Mouse (Mus musculus) olfactory bulb, adult 2 months (tissue): ENCODE data around the gene Dhrs1. TPM values are rescaled to one million over a fixed set of nuclear protein-coding genes. Genes with fewer than 3 reads are reported as not detected.

ENCODE experiments used
- H3K27ac ChIP-seq: fragments of 200-500 bp; 2 replicates; pipeline ENCODE4 v1.5.1; 2012; ENCODE audit warnings: low read depth, low read length; ENCODE audit not compliant: insufficient read depth
- H3K4me1 ChIP-seq: fragments of 200-500 bp; 2 replicates; pipeline ENCODE4 v1.6.1; 2012; ENCODE audit warnings: low read length; ENCODE audit not compliant: control insufficient read depth, insufficient read depth
- H3K4me3 ChIP-seq: fragments of 200-500 bp; 2 replicates; pipeline ENCODE4 v1.5.1; 2012; ENCODE audit warnings: mild to moderate bottlenecking, low read depth, low read length, moderate library complexity; ENCODE audit not compliant: insufficient read depth
- CTCF ChIP-seq: fragments of 200-500 bp; IDR thresholded peaks from 2 replicates; pipeline ENCODE4 v1.5.1; 2012; ENCODE audit warnings: low read depth, mild to moderate bottlenecking, low read length, moderate library complexity; ENCODE audit not compliant: insufficient read depth
- POLR2A ChIP-seq: fragments of 200-500 bp; IDR thresholded peaks from 2 replicates; pipeline ENCODE4 v1.6.1; 2012; ENCODE audit warnings: mild to moderate bottlenecking, low read depth, low read length, moderate library complexity; ENCODE audit not compliant: insufficient read depth
- WGBS: fragments of 180-500 bp; shearing (Covaris S2); methylation state at CpG from one replicate; pipeline ENCODE4 v1.1.7; 2018; 5-methylcytosine and 5-hydroxymethylcytosine counted together
- polyA plus RNA-seq: library from polyadenylated mRNA; stranded (reverse); fragments of >200 nt; gene quantifications from 2 replicates; pipeline ENCODE4 v1.2.4, GENCODE M21; 2012; ENCODE audit warnings: low replicate concordance; ENCODE audit not compliant: missing spikeins, insufficient read depth, insufficient read length

Dhrs1 gene
- polyA plus RNA-seq, 1 experiment: not detected

DNA sequence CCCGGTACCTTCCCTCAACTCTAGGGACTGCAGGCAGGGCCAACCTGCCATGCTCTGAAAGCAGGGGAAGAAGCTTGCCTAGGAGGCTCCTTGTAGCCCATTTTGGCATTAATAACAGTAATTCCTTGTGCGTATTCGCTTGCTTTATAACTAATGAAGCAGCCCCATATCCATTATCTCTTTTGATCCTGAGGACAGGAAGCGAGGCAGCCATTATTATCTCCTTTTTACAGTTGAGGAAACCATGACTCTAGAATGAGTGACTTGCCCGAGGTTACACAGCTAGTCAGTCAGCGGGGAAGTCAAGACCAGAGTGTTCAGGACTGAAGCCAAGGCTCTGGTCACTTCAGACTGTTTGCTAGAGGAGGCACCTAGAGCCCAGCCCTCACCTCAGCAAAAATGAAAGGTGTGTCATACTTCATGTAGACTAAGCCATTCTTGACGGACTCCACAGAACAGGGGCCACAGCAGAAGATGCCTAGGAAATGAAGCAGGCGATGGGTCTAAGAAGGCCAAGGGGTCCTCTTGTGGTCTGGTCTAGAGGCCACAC lies 39.4 kb downstream of the Dhrs1 start:
- H3K27ac ChIP-seq: no peak overlapping the region
- WGBS: 90% methylated on average over 8 of the region's 8 CpGs
- no peaks in the 10 kb centered on the region for H3K4me1 ChIP-seq
- H3K4me3 ChIP-seq: no peak overlapping the region
- TF ChIP-seq CTCF (no peak), POLR2A (no peak)

DNA sequence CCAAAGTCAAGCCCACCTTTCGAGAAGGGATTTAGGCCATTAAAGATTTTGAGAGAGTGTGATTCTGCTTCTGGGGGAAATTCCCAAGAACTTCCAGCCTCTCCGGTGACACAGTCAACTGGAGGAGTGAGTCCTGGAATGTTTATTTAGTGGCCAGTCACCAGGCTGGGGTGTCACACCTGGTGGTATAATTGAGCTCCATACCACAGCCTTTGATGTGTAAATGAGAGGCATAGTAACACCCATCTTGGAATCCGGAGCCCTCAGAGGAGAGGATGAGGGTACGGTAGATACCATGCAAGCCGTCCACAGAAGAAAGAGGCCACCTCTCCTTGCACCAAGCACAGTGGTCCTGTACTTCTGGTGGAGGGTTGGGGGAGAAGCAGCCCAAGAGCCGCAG lies 42.7 kb downstream of the Dhrs1 start:
- Histone ChIP-seq H3K27ac (no peak overlapping the region), H3K4me1 (peaks cover 3% of the 10 kb centered on the region; the same call in 1 of the 2 replicates), H3K4me3 (no peak overlapping the region)
- no peak for TF ChIP-seq POLR2A
- 81% methylated on average over 6 of the region's 6 CpGs for WGBS

DNA sequence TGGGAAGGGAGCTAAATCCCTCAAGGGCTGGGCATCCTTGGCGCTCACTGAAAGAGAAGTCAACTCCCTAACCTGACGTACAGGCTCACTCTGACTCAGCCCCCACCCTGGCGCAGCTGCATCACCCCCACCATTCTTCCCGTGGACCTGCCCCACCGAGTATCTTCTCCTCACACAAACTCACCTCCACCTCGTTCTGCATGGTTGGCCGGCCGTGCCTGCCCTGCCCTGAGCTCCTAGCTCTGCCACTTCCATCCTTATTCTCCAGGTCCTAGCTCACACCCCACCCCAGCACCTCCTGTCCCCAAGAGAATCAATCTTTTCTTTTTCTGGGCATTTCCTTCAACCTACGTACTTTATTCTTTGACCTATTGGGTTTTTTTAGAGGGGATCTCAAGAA lies 44.4 kb downstream of the Dhrs1 start:
- no peak for TF ChIP-seq CTCF
- 65% methylated on average over 9 of the region's 9 CpGs for WGBS
- Histone ChIP-seq H3K4me1 (peaks cover 3% of the 10 kb centered on the region; the same call in 1 of the 2 replicates), H3K27ac (no peak overlapping the region), H3K4me3 (no peak overlapping the region)

DNA sequence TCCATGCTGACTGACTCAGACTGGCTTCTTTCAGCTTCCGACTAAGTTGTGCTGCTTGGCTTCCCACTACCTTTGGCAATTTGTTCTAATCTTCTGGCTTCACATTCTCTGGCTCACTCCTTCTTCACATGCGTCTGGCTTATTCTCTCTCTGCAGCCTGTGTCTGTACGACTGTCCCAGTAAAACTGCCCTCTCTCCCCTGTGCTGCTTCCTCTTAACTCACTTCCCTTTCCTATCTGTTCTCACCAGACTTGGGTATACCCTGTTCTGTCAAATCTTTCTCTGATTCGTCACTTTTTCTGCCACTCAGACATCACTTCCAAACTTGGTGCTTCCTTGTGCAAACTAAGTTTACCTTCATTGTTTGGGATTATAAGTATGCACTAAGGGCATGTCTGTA lies 48.3 kb downstream of the Dhrs1 start:
- 88% methylated on average over 4 of the region's 4 CpGs for WGBS

DNA sequence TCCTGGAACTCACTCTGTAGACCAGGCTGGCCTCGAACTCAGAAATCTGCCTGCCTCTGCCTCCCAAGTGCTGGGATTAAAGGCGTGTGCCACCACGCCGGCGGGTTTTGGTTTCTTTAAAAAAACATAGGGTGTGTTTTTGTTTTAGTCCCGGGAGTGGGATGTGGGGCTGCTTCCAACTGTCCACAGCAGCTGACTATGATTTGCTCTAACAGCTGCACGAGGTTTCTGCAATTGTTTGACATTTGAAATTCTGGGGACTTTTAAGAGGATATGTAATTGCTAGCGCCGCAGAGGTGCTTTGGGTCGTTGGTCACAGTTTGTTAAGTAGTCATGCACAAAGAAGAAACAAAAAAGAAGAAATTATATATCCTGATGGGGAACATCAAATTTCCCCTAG lies 56.1 kb downstream of the Dhrs1 start:
- no peak overlapping the region for H3K4me3 ChIP-seq
- H3K4me1 ChIP-seq: peaks cover 5% of the 10 kb centered on the region
- TF ChIP-seq CTCF (no peak), POLR2A (no peak)
- no peak overlapping the region for H3K27ac ChIP-seq
- 77% methylated on average over 10 of the region's 10 CpGs for WGBS

More for the DNA sequence above, 48.3 kb downstream of the Dhrs1 start:
- H3K27ac ChIP-seq: no peak overlapping the region
- H3K4me3 ChIP-seq: no peak overlapping the region
- H3K4me1 ChIP-seq: peaks cover 8% of the 10 kb centered on the region
- TF ChIP-seq POLR2A: no peak
- no peak for TF ChIP-seq CTCF

Other genes with a start within 250 kb of the Dhrs1 start
- gene Cpne6, start 235.2 kb downstream of the Dhrs1 start, polyA plus RNA-seq: 357 TPM in 1 of 2 replicates, not detected in the other
- not detected in 2 replicates for gene Nrl, start 220.7 kb downstream of the Dhrs1 start, polyA plus RNA-seq
- not detected in 2 replicates for gene Pck2, start 205.4 kb downstream of the Dhrs1 start, polyA plus RNA-seq
- gene Dcaf11, start 185.7 kb downstream of the Dhrs1 start, polyA plus RNA-seq: not detected in 2 replicates
- not detected in 2 replicates for gene A730061H03Rik, start 185.3 kb downstream of the Dhrs1 start, polyA plus RNA-seq
- gene Fitm1, start 170.1 kb downstream of the Dhrs1 start, polyA plus RNA-seq: not detected in 2 replicates
- gene Psme1, start 167.6 kb downstream of the Dhrs1 start, polyA plus RNA-seq: not detected in 2 replicates
- gene Emc9, start 160.4 kb downstream of the Dhrs1 start, polyA plus RNA-seq: not detected in 2 replicates
- gene Psme2, start 154.6 kb downstream of the Dhrs1 start, polyA plus RNA-seq: not detected in 2 replicates
- not detected in 2 replicates for gene Rnf31, start 154.0 kb downstream of the Dhrs1 start, polyA plus RNA-seq
- gene Irf9, start 142.1 kb downstream of the Dhrs1 start, polyA plus RNA-seq: not detected in 2 replicates
- not detected in 2 replicates for gene Rec8, start 127.7 kb downstream of the Dhrs1 start, polyA plus RNA-seq
- gene Ipo4, start 109.7 kb downstream of the Dhrs1 start, polyA plus RNA-seq: not detected in 2 replicates
- not detected in 2 replicates for gene Gm49378, start 107.8 kb downstream of the Dhrs1 start, polyA plus RNA-seq
- gene Tm9sf1, start 101.9 kb downstream of the Dhrs1 start, polyA plus RNA-seq: not detected in 2 replicates
- not detected in 2 replicates for gene Tssk4, start 95.5 kb downstream of the Dhrs1 start, polyA plus RNA-seq
- gene Mdp1, start 85.2 kb downstream of the Dhrs1 start, polyA plus RNA-seq: not detected in 2 replicates
- gene Gmpr2, start 73.7 kb downstream of the Dhrs1 start, polyA plus RNA-seq: not detected in 2 replicates
- not detected in 2 replicates for gene Nedd8, start 73.6 kb downstream of the Dhrs1 start, polyA plus RNA-seq
- not detected in 2 replicates for gene Tinf2, start 63.9 kb downstream of the Dhrs1 start, polyA plus RNA-seq
- gene Tgm1, start 31.8 kb downstream of the Dhrs1 start, polyA plus RNA-seq: not detected in 2 replicates
- not detected in 2 replicates for gene Rabggta, start 23.4 kb downstream of the Dhrs1 start, polyA plus RNA-seq
- gene Nop9, start within 50 bp of the Dhrs1 start, polyA plus RNA-seq: not detected in 2 replicates
- not detected in 2 replicates for gene Cideb, start 12.8 kb upstream of the Dhrs1 start, polyA plus RNA-seq
- gene Ltb4r2, start 15.7 kb upstream of the Dhrs1 start, polyA plus RNA-seq: not detected in 2 replicates
- not detected in 2 replicates for gene Ltb4r1, start 20.3 kb upstream of the Dhrs1 start, polyA plus RNA-seq
- gene Adcy4, start 38.4 kb upstream of the Dhrs1 start, polyA plus RNA-seq: not detected in 2 replicates
- gene Ripk3, start 43.2 kb upstream of the Dhrs1 start, polyA plus RNA-seq: not detected in 2 replicates
- gene Nfatc4, start 77.5 kb upstream of the Dhrs1 start, polyA plus RNA-seq: not detected in 2 replicates
- not detected in 2 replicates for gene Nynrin, start 108.3 kb upstream of the Dhrs1 start, polyA plus RNA-seq
- gene Cbln3, start 138.7 kb upstream of the Dhrs1 start, polyA plus RNA-seq: not detected in 2 replicates
- not detected in 2 replicates for gene Khnyn, start 139.3 kb upstream of the Dhrs1 start, polyA plus RNA-seq
- not detected in 2 replicates for gene Sdr39u1, start 154.6 kb upstream of the Dhrs1 start, polyA plus RNA-seq
- gene Cma1, start 199.0 kb upstream of the Dhrs1 start, polyA plus RNA-seq: not detected in 2 replicates
- not detected in 2 replicates for gene Cma2, start 205.3 kb upstream of the Dhrs1 start, polyA plus RNA-seq